Mouse (Mus musculus) limb, embryonic 11.5 days (tissue): ENCODE results near the gene Epn3. TPM values are rescaled to one million over a fixed set of nuclear protein-coding genes. Genes with fewer than 3 reads are reported as not detected.

Source experiments
- ATAC-seq: fragments of 200-750 bp; cut with Nextera tagmentation; 2 replicates; pipeline ENCODE4 v1.8.0; 2017; ENCODE audit warnings: low read depth; ENCODE audit not compliant: insufficient number of reproducible peaks, low FRiP score, low TSS enrichment
- DNase-seq: peaks from one replicate; pipeline ENCODE4 v3.0.0-alpha.2; 2015; ENCODE audit warnings: low spot score
- H3K27ac ChIP-seq: fragments of 300-500 bp; sonication (generic); replicated peaks from 2 replicates; pipeline ENCODE4 v1.5.1; 2014; ENCODE audit warnings: low read depth, mild to moderate bottlenecking, low read length
- H3K27me3 ChIP-seq: fragments of 300-500 bp; sonication (generic); 2 replicates; pipeline ENCODE4 v1.6.1; 2014; ENCODE audit warnings: mild to moderate bottlenecking, low read length, mixed read lengths; ENCODE audit not compliant: control insufficient read depth, insufficient read depth
- H3K36me3 ChIP-seq: fragments of 300-500 bp; sonication (generic); 2 replicates; pipeline ENCODE4 v1.6.1; 2014; ENCODE audit warnings: mild to moderate bottlenecking, low read length, moderate library complexity, mixed read lengths; ENCODE audit not compliant: control insufficient read depth, insufficient read depth
- H3K4me1 ChIP-seq: fragments of 300-500 bp; sonication (generic); 2 replicates; pipeline ENCODE4 v1.6.1; 2014; ENCODE audit warnings: low read length, mixed read lengths; ENCODE audit not compliant: control insufficient read depth, insufficient read depth
- H3K4me2 ChIP-seq: fragments of 300-500 bp; sonication (generic); 2 replicates; pipeline ENCODE4 v1.6.1; 2014; ENCODE audit warnings: low read depth, mild to moderate bottlenecking, moderate library complexity; ENCODE audit not compliant: severe bottlenecking
- H3K4me3 ChIP-seq: fragments of 300-500 bp; sonication (generic); 2 replicates; pipeline ENCODE4 v1.5.1; 2014; ENCODE audit warnings: low read depth, low read length
- H3K9ac ChIP-seq: fragments of 300-500 bp; sonication (generic); 2 replicates; pipeline ENCODE4 v1.6.1; 2014; ENCODE audit warnings: mild to moderate bottlenecking, low read length
- H3K9me3 ChIP-seq: fragments of 300-500 bp; sonication (generic); 2 replicates; pipeline ENCODE4 v1.6.1; 2016; ENCODE audit warnings: low read length; ENCODE audit not compliant: control insufficient read depth
- WGBS: fragments of 180-500 bp; shearing (Covaris S2); extraction: QIAGEN DNeasy Blood & Tissue Kit; methylation state at CpG from one replicate; pipeline ENCODE4 v1.1.7; 2014; 5-methylcytosine and 5-hydroxymethylcytosine counted together
- polyA plus RNA-seq: library from polyadenylated mRNA; unstranded; fragments of >200 nt; fragmentation: Nextera tagmentation; extraction: Ambion mirVana; gene quantifications from 2 replicates; pipeline ENCODE4 v1.2.1, GENCODE M21; 2014

The Epn3 gene
- polyA plus RNA-seq, 1 experiment from 2014 or later: 3.1 TPM

DNA sequence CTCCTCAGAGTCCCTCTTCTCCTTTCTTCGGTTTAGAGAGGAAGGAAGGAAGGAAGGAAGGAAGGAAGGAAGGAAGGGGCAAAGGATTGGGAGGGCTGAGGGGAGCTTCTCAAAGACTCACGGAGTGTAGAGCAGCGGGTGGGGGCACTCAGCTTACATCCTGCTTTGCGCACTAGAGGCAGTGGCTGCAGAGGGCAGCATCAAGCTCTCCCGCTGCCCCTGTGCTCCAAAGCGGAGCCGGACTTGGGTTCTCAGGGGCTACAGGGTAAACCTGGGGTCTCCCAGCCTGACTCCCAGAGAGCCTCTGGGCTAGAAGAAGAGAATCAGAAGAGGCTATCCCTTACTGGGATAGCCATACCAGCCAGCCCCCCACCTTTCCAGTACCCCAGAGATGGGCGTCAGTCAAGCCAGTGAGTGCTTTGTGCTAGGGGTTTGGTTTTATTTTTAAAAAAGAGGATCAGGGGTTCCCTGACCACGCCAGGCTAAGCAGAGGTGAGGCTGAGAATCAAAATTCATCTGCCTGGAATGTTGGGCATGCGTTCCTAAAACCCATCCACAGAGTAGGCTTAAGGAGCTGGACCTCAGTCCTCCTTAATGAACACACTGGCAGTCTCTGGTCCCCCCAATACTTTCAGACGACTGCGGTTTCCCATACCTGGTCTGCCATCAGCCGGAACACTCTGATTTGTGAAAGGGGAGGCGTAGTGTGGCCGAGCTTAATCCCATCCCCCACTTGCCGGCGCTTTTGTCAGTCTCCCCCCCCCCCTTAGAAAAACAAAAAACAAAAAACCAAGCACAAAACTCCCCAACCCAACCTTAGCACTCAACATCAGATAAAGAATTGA lies 27.8 kb downstream of the Epn3 start:
- H3K4me1 ChIP-seq: peaks cover 47% of the 10 kb centered on the region
- peak overlapping the region; percentile 96 for H3K9ac ChIP-seq
- peak overlapping the region; percentile 93 for H3K27ac ChIP-seq
- peaks cover 3% of the 10 kb centered on the region; the same call in 1 of the 2 replicates for H3K27me3 ChIP-seq
- 3% methylated on average over 17 of the region's 17 CpGs for WGBS
- ATAC-seq (no peak), DNase-seq (peak; percentile 50)
- H3K36me3 ChIP-seq: no peaks in the 10 kb centered on the region
- no peaks in the 10 kb centered on the region for H3K9me3 ChIP-seq
- peak overlapping the region; percentile 95 for H3K4me2 ChIP-seq
- peak overlapping the region; percentile 99 for H3K4me3 ChIP-seq

GRCm38 (mm10) chr11:94470391-94470790 lies 29.4 kb downstream of the Epn3 start:
- Histone ChIP-seq H3K27me3 (peaks cover 3% of the 10 kb centered on the region; the same call in 1 of the 2 replicates), H3K9ac (no peak overlapping the region; the same call in 1 of the 2 replicates), H3K9me3 (no peaks in the 10 kb centered on the region), H3K4me1 (peaks cover 51% of the 10 kb centered on the region), H3K4me2 (peak overlapping the region; percentile 95), H3K36me3 (no peaks in the 10 kb centered on the region), H3K27ac (peak overlapping the region; percentile 93), H3K4me3 (0 out of 2 replicates have a peak overlapping the region, but pooled peaks have one; percentile 99)
- ATAC-seq: 0 out of 2 replicates have a peak, but pooled peaks have one; percentile 9
- 9% methylated on average over 6 of the region's 7 CpGs for WGBS
- peak; percentile 79 for DNase-seq

- H3K9ac ChIP-seq: no peak overlapping the region
- ATAC-seq (no peak), DNase-seq (no peak)
- H3K9me3 ChIP-seq: no peaks in the 10 kb centered on the region
- H3K4me3 ChIP-seq: no peak overlapping the region; the same call in 1 of the 2 replicates
- no peaks in the 10 kb centered on the region for H3K27me3 ChIP-seq
- H3K4me2 ChIP-seq: peak overlapping the region; percentile 95; the same call in 1 of the 2 replicates
- WGBS: 23% methylated on average over 9 of the region's 9 CpGs
- H3K27ac ChIP-seq: peak overlapping the region; percentile 93
- peaks cover 53% of the 10 kb centered on the region for H3K4me1 ChIP-seq
- H3K36me3 ChIP-seq: no peaks in the 10 kb centered on the region
Observed at GRCm38 (mm10) chr11:94469136-94470064, 30.4 kb downstream of the Epn3 start.

DNA sequence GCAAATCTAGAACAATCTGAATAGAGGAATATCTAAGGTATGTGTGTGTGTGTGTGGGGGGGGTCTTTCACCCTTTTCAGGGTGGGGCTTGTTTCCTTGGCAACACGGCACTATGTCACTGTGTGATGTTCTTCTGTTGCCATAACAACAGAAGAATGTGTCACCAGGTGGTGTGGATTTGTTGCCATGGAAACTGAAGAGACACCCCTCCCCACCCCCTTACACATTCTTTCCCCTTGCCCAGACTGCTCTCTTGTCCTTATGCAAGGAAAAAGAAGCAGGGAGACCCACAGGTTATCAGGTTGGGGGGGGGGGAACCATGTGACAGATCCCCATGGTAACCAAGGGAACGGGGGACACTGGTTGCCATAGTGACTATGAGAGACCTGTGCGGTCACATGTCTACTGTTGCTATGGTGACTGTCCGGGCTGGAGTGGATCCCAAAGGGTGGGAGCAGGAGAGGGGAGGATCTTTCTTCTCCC lies 31.2 kb downstream of the Epn3 start:
- no peak overlapping the region for H3K4me3 ChIP-seq
- peaks cover 53% of the 10 kb centered on the region for H3K4me1 ChIP-seq
- H3K9me3 ChIP-seq: no peaks in the 10 kb centered on the region
- peak overlapping the region; percentile 93 for H3K27ac ChIP-seq
- 0 out of 2 replicates have a peak, but pooled peaks have one; percentile 0 for ATAC-seq
- 26% methylated on average over 4 of the region's 4 CpGs for WGBS
- no peaks in the 10 kb centered on the region for H3K27me3 ChIP-seq
- H3K4me2 ChIP-seq: peak overlapping the region; percentile 95; the same call in 1 of the 2 replicates
- DNase-seq: peak; percentile 72
- H3K9ac ChIP-seq: no peak overlapping the region
- no peaks in the 10 kb centered on the region; the same call in 1 of the 2 replicates for H3K36me3 ChIP-seq

- peaks cover 7% of the 10 kb centered on the region for H3K36me3 ChIP-seq
- H3K9ac ChIP-seq: no peak overlapping the region
- 90% methylated on average over 17 of the region's 17 CpGs for WGBS
- no peak for ATAC-seq
- no peak for DNase-seq
- no peak overlapping the region for H3K4me3 ChIP-seq
- no peaks in the 10 kb centered on the region for H3K9me3 ChIP-seq
- no peak overlapping the region for H3K4me2 ChIP-seq
- peaks cover 48% of the 10 kb centered on the region for H3K4me1 ChIP-seq
- no peak overlapping the region for H3K27ac ChIP-seq
- no peaks in the 10 kb centered on the region for H3K27me3 ChIP-seq
Observed at GRCm38 (mm10) chr11:94466333-94466855, 33.4 kb downstream of the Epn3 start.

DNA sequence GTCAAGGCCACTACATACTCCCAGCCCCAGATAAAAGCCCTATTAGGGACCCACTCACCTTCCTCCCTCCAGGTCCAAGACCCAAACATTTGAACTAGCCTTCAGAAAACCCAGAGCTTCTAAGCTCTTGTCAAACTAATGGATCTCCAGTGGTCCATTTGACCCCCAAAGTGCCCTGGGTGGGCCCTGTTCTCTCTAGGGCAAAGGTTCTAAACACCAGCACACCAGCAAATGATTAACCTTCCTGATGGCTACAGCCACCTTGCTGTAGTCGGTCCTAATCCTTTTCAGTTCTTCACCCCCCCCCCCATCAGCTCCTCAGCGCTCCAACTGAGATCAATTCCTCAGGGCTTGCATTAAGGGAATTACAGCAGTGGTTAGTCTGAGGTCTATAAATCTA lies 35.6 kb downstream of the Epn3 start:
- H3K4me2 ChIP-seq: no peak overlapping the region
- H3K4me1 ChIP-seq: peaks cover 28% of the 10 kb centered on the region
- no peaks in the 10 kb centered on the region for H3K9me3 ChIP-seq
- no peak overlapping the region for H3K9ac ChIP-seq
- ATAC-seq (no peak), DNase-seq (no peak)
- peaks cover 13% of the 10 kb centered on the region for H3K36me3 ChIP-seq
- H3K4me3 ChIP-seq: no peak overlapping the region
- H3K27ac ChIP-seq: no peak overlapping the region
- no peaks in the 10 kb centered on the region for H3K27me3 ChIP-seq
- 15% methylated on average over 2 of the region's 2 CpGs for WGBS

GRCm38 (mm10) chr11:94461856-94462255 lies 37.9 kb downstream of the Epn3 start:
- Histone ChIP-seq H3K9ac (no peak overlapping the region), H3K9me3 (no peaks in the 10 kb centered on the region; the same call in 1 of the 2 replicates), H3K27me3 (no peaks in the 10 kb centered on the region), H3K4me3 (no peak overlapping the region), H3K27ac (no peak overlapping the region), H3K4me2 (no peak overlapping the region), H3K36me3 (peaks cover 16% of the 10 kb centered on the region), H3K4me1 (peaks cover 9% of the 10 kb centered on the region; the same call in 1 of the 2 replicates)
- no peak for ATAC-seq
- 94% methylated on average over 11 of the region's 11 CpGs for WGBS
- no peak for DNase-seq

DNA sequence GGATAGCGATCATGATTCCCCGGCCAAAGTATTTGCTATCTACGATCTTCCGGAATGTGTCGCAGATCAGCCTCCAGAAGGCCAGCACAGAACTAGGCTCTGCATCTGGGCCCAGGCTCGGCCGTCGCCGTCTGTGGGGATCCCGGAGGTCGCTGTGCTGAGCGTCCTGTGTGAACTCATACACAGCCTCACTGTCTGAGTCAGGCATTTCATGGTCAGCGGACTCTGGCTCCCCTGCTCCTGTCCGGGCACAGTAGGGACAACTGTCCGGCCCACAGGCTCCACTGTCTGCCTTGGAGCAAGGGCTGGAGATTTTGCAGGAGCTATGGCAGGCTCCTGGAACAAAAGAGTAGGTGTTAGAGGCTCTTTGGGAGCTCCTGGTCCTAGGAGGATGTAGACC lies 42.8 kb downstream of the Epn3 start:
- ATAC-seq: no peak
- Histone ChIP-seq H3K9ac (no peak overlapping the region), H3K27ac (no peak overlapping the region), H3K4me3 (no peak overlapping the region), H3K4me2 (no peak overlapping the region), H3K9me3 (no peaks in the 10 kb centered on the region; the same call in 1 of the 2 replicates), H3K27me3 (no peaks in the 10 kb centered on the region), H3K36me3 (peaks cover 21% of the 10 kb centered on the region), H3K4me1 (no peaks in the 10 kb centered on the region)
- WGBS: 85% methylated on average over 15 of the region's 15 CpGs
- DNase-seq: no peak
